Mouse (Mus musculus) C2C12 (cell line): ENCODE results near the gene Mettl7a1. TPM values are rescaled to one million over a fixed set of nuclear protein-coding genes. Genes with fewer than 3 reads are reported as not detected.
"Not testable (repeated sequence)": the region's sequence is repeated elsewhere in the genome, so short reads cannot be mapped to it uniquely, and the experiment has no call there.

Experiments
- H3K27me3 ChIP-seq: one replicate; pipeline ENCODE4 v1.6.1; 2011; ENCODE audit not compliant: control insufficient read depth, insufficient read depth, insufficient read length
- H3K36me3 ChIP-seq: one replicate; pipeline ENCODE4 v1.6.1; 2011; ENCODE audit not compliant: control insufficient read depth, insufficient read depth
- H3K4me3 ChIP-seq: one replicate; pipeline ENCODE4 v1.5.1; 2011; ENCODE audit warnings: mild to moderate bottlenecking, control low read depth; ENCODE audit not compliant: poor library complexity, insufficient read depth, severe bottlenecking
- H3K79me2 ChIP-seq: one replicate; pipeline ENCODE4 v1.6.1; 2011; ENCODE audit not compliant: control insufficient read depth, insufficient read depth
- H3K79me3 ChIP-seq: one replicate; pipeline ENCODE4 v1.6.1; 2011; ENCODE audit warnings: low read depth, control low read depth
- H3ac ChIP-seq: one replicate; pipeline ENCODE3; 2011; ENCODE audit warnings: low read depth; ENCODE audit not compliant: control insufficient read depth, insufficient read length
- CEBPB ChIP-seq: IDR thresholded peaks from one replicate; pipeline ENCODE4 v1.6.1; 2011; ENCODE audit warnings: low read depth, mild to moderate bottlenecking, control low read depth, moderate library complexity
- CTCF ChIP-seq: IDR thresholded peaks from one replicate; pipeline ENCODE4 v1.5.1; 2011; ENCODE audit not compliant: control insufficient read depth, insufficient read depth, insufficient read length
- FOSL1 ChIP-seq: IDR thresholded peaks from one replicate; pipeline ENCODE4 v1.8.0; 2011; ENCODE audit warnings: mild to moderate bottlenecking, low read length; ENCODE audit not compliant: poor library complexity, insufficient read depth, severe bottlenecking
- MAX ChIP-seq: IDR thresholded peaks from one replicate; pipeline ENCODE4 v1.6.1; 2011; ENCODE audit warnings: mild to moderate bottlenecking, control low read depth
- MYOD1 ChIP-seq: IDR thresholded peaks from one replicate; pipeline ENCODE4 v1.6.1; 2011; ENCODE audit warnings: low read depth; ENCODE audit not compliant: control insufficient read depth, insufficient read length
- MYOG ChIP-seq: IDR thresholded peaks from one replicate; pipeline ENCODE4 v1.6.1; 2011; ENCODE audit not compliant: control insufficient read depth, insufficient read length; ENCODE audit errors: extremely low read depth
- USF1 ChIP-seq: IDR thresholded peaks from one replicate; pipeline ENCODE4 v1.6.1; 2011; ENCODE audit warnings: low read depth, mild to moderate bottlenecking, control low read depth, moderate library complexity
- polyA plus RNA-seq: library from polyadenylated mRNA; unstranded; fragments of >200 nt; fragmentation: generic; extraction: Trizol; gene quantifications from one replicate; pipeline ENCODE4 v1.2.1, GENCODE M21; 2012; ENCODE audit warnings: missing spikeins

Gene Mettl7a1
- polyA plus RNA-seq, 1 experiment: 4.5 TPM

DNA sequence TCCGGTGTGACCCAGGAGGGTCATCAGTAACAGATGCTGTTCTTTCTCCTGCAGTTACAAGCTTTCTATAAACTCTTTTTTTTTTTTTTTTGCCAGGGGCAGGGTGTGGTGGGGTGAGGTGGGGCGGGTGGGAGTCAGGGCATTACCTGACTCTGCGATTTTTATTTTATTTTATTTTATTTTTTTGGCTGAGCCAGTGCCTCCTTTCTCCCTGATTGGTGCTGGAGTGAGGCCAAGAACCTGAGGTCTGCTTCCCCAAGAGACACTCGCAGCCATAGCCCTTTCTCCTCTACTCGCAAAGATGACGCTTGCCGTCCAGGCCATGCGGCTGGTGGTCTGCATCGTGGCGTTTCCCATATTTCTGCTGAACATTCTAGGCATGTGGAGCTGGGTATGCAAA, 30.7 kb downstream of the Mettl7a1 start, which contains the start of gene Mettl7a3:
Gene Mettl7a3 (plus strand): TSS at position 301 of the 400 bp plus-strand sequence.
- Histone ChIP-seq H3K79me2 (no peaks in the 10 kb centered on the region), H3K36me3 (no peaks in the 10 kb centered on the region), H3K4me3 (no peak within 1 kb of the TSS), H3K27me3 (peaks cover 6% of the 10 kb centered on the region), H3ac (no peak within 1 kb of the TSS), H3K79me3 (no peaks in the 10 kb centered on the region)
- TF ChIP-seq CEBPB (no peak), MYOG (no peak), MAX (no peak), FOSL1 (no peak)

DNA sequence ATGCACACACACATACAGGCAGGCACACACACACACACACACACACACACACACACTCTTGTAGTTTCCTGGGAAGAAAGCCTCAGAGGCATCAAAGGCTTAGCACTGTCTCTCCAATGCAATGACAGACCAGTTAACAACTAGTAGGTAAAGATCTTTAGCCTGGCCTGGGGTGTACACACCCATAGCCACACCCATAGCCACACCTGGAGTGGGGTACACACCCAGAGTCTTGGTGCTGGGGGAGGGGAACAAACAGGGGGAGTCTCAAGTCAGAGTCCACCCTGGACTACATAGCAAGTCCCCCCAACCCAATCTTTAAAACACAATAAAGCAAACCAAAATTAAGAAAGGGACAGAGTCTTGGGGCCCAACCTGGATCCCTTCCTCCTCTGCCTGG, 33.4 kb downstream of the Mettl7a1 start:
- H3ac ChIP-seq, H3K79me2 ChIP-seq, H3K36me3 ChIP-seq, H3K27me3 ChIP-seq, H3K79me3 ChIP-seq, H3K4me3 ChIP-seq: not testable (repeated sequence)

DNA sequence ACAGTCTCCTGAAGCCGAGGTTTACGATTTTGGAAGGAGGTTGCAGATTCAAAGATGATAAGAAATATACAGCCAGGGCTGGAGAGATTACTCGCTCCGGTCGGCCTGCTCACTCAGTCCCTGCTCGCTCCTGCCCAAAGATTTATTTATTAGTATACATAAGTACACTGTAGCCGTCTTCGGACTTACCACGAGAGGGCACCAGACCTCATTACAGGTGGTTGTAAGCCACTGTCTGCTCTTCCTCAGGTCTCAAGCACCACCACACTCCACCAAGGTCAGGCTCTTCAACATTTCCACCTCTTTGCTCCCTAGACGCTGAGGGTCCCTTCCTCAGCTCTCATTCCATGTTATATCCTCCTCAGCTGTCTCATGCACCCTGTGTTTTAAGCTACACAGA, 33.9 kb downstream of the Mettl7a1 start:
- not testable (repeated sequence) for H3K79me2 ChIP-seq, H3K79me3 ChIP-seq, H3ac ChIP-seq, H3K36me3 ChIP-seq, H3K4me3 ChIP-seq, H3K27me3 ChIP-seq

DNA sequence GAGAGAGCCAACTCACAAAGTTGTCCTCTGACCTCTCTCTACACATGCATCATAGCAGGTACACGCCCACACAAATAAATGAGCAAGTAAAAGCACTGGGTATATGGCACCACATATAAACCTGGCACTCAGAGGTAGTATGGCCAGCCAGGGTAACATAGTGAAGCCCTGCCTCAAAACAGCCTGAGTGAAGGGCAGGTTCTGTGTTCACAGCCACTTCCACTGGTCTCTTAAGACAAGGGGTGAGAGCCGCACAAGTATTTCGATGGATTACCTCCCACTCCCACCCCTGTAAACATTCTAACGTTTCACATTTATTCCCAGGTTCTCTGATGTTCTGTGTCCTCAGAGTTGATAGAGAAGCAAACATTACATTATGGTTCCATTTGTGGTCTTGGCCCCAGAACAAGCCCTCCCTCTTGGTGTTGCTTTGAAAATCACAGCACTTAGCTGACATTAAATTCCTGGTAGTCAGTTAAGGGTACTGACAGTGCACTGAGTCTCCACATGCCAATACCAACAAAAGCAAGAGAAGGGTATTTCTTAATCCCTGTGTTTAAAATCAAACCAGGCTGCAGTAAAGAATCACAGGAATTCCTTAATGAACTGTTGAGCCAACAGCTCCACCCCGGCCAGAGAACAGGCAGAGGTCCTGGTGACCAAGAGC, 37.5 kb downstream of the Mettl7a1 start:
- not testable (repeated sequence) for H3ac ChIP-seq, H3K4me3 ChIP-seq, H3K79me2 ChIP-seq, H3K79me3 ChIP-seq, H3K27me3 ChIP-seq, H3K36me3 ChIP-seq

DNA sequence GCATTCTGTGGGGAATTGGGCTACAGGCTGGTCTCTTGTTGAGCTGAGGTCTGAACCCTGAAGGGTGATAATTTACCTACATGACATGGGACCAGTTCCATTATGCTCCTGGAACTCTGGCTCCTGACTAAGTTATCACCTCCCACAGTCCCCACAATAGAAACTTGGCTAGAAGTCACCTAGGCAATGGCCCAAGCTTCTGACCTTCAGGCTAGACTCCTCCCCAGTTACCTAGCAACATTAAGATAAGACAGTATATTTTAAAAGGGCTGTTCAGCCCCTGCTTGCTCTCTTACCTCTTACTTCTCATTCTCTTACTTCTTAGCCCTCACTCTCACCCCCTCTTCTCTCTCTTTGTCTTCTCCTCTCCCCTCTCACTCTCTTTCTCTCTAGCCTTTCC, 41.5 kb downstream of the Mettl7a1 start:
- Histone ChIP-seq H3ac (no peak overlapping the region), H3K36me3 (no peaks in the 10 kb centered on the region), H3K79me3 (no peaks in the 10 kb centered on the region), H3K27me3 (peaks cover 4% of the 10 kb centered on the region), H3K79me2 (no peaks in the 10 kb centered on the region), H3K4me3 (no peak overlapping the region)
- no peak for TF ChIP-seq CTCF
- TF ChIP-seq CEBPB: no peak
- no peak for TF ChIP-seq FOSL1
- no peak for TF ChIP-seq MYOD1
- TF ChIP-seq USF1: no peak
- TF ChIP-seq MYOG: no peak
- no peak for TF ChIP-seq MAX

DNA sequence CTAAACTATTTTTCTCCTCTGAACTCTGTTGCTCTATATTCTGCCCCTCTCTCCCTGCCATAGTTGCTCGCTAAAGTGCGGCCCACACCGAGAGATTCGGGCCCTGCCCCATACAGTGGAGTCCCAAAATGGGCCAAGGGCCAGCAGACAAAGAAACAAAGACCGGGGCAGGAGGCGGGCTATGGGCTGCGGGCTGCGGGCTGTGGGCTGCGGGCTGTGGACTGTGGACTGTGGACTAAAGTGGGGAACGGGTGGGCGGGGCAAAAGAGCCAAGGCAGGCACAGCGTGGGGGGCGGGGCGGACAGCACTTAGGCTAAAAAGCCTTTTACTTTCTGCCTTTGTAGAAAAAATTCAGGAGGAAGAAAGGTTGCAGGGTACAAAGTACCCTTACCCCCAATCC, 42.8 kb downstream of the Mettl7a1 start:
- no peak overlapping the region for H3K4me3 ChIP-seq
- H3K27me3 ChIP-seq: peaks cover 4% of the 10 kb centered on the region
- H3K79me3 ChIP-seq: no peaks in the 10 kb centered on the region
- TF ChIP-seq MYOG (no peak), USF1 (no peak), MAX (no peak), MYOD1 (no peak), CEBPB (no peak), FOSL1 (no peak), CTCF (no peak)
- H3K36me3 ChIP-seq: no peaks in the 10 kb centered on the region
- H3ac ChIP-seq: no peak overlapping the region
- no peaks in the 10 kb centered on the region for H3K79me2 ChIP-seq

DNA sequence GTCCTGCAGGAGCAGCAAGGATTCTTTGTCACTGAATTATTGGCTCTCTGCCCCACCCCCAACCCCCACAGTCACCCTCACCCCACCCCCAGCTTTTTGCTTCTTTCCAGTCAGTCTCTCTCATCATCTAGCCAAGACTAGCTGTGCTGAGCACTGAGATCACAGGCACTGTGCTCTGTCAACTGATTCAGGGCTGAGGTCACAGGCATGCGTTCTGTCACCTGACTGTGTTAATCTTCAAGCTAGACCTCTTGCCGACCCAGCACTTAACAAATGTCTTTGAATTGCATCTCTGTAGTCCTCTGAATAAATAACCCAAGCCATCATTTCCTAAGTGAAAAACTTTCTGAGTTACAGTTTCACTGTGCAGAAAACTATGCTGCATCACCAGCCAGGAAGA, 45.6 kb downstream of the Mettl7a1 start:
- TF ChIP-seq CTCF (no peak), FOSL1 (no peak), MAX (no peak), MYOD1 (no peak), USF1 (no peak), CEBPB (no peak), MYOG (no peak)
- Histone ChIP-seq H3K27me3 (peaks cover 4% of the 10 kb centered on the region), H3K4me3 (no peak overlapping the region), H3K79me2 (no peaks in the 10 kb centered on the region), H3K36me3 (no peaks in the 10 kb centered on the region), H3ac (no peak overlapping the region), H3K79me3 (no peaks in the 10 kb centered on the region)
